Mouse (Mus musculus) CH12.LX (cell line): ENCODE results near the gene Deup1. TPM values are rescaled to one million over a fixed set of nuclear protein-coding genes. Genes with fewer than 3 reads are reported as not detected.
A peak's percentile ranks its signal among the peaks of the same experiment; 100 is the strongest.

Experiments
- DNase-seq: peaks from one replicate; pipeline ENCODE4 v3.0.0-alpha.2; 2013; ENCODE audit errors: extremely low read depth
- H3K27ac ChIP-seq: 2 replicates; pipeline ENCODE4 v1.5.1; 2012; ENCODE audit warnings: low read depth, mild to moderate bottlenecking, control low read depth, moderate library complexity; ENCODE audit not compliant: insufficient read depth
- H3K27me3 ChIP-seq: replicated peaks from 2 replicates; pipeline ENCODE3; 2012; ENCODE audit warnings: inconsistent platforms
- H3K36me3 ChIP-seq, 2 experiments: replicated peaks in 1 of 2; 2 replicates each; pipeline versions ENCODE3 to v1.6.1; 2012; ENCODE audit warnings: inconsistent platforms in 1 of 2, low read length in 1 of 2, mild to moderate bottlenecking in 1 of 2, mixed read lengths in 1 of 2, moderate library complexity in 1 of 2; ENCODE audit not compliant: control insufficient read depth in 1 of 2, insufficient read depth in 1 of 2
- H3K4me1 ChIP-seq, 2 experiments: 2 replicates each; pipeline ENCODE4 v1.6.1; 2012; ENCODE audit warnings: inconsistent platforms in 1 of 2, moderate library complexity in 1 of 2; ENCODE audit not compliant: insufficient read depth in 2 of 2, control insufficient read depth in 1 of 2
- H3K4me2 ChIP-seq: 2 replicates; pipeline ENCODE4 v1.6.1; 2012; ENCODE audit warnings: low read depth, mild to moderate bottlenecking, control low read depth; ENCODE audit not compliant: poor library complexity, insufficient read depth, severe bottlenecking
- H3K4me3 ChIP-seq, 3 experiments: fragments of 150-350 bp in 1 of 3; sonication (generic) in 1 of 3; replicated peaks in 1 of 3; 2 replicates each; pipeline versions ENCODE3 to v1.5.1; 2011 to 2012; ENCODE audit warnings: low read depth in 2 of 3, low read length in 2 of 3, mild to moderate bottlenecking in 2 of 3, moderate library complexity in 2 of 3, control low read depth in 1 of 3, improper control_type of control experiment in 1 of 3, inconsistent platforms in 1 of 3, mixed read lengths in 1 of 3; ENCODE audit not compliant: poor library complexity in 1 of 3
- H3K79me2 ChIP-seq: replicated peaks from 2 replicates; pipeline ENCODE4 v1.6.1; 2012; ENCODE audit warnings: mild to moderate bottlenecking, moderate library complexity; ENCODE audit not compliant: control insufficient read depth, poor library complexity, insufficient read depth, severe bottlenecking; ENCODE audit errors: extremely low read depth
- H3K9ac ChIP-seq: 2 replicates; pipeline ENCODE4 v1.6.1; 2012; ENCODE audit warnings: low read depth, mild to moderate bottlenecking, control low read depth, moderate library complexity; ENCODE audit not compliant: insufficient read depth
- H3K9me3 ChIP-seq: replicated peaks from 2 replicates; pipeline ENCODE3; 2012; ENCODE audit warnings: low read length, inconsistent platforms, mixed read lengths
- BHLHE40 ChIP-seq: IDR thresholded peaks from 2 replicates; pipeline ENCODE4 v1.6.1; 2011; ENCODE audit warnings: mild to moderate bottlenecking, low read depth, low read length, improper control_type of control experiment
- ELF1 ChIP-seq: IDR thresholded peaks from 2 replicates; pipeline ENCODE4 v1.6.1; 2014; ENCODE audit warnings: low read depth, mild to moderate bottlenecking, inconsistent platforms, low read length, improper control_type of control experiment
- ETS1 ChIP-seq: conservative IDR thresholded peaks from 2 replicates; pipeline ENCODE4 v1.6.1; 2012; ENCODE audit warnings: low read depth, mild to moderate bottlenecking, inconsistent platforms, low read length, improper control_type of control experiment, moderate library complexity
- JUN ChIP-seq: IDR thresholded peaks from 2 replicates; pipeline ENCODE4 v1.6.1; 2011; ENCODE audit warnings: low read depth, mild to moderate bottlenecking, low read length, improper control_type of control experiment, moderate library complexity; ENCODE audit not compliant: insufficient read depth
- KAT2A ChIP-seq: IDR thresholded peaks from 2 replicates; pipeline ENCODE4 v1.6.1; 2012; ENCODE audit warnings: low read length, improper control_type of control experiment, inconsistent platforms; ENCODE audit not compliant: insufficient replicate concordance
- MAZ ChIP-seq: IDR thresholded peaks from 2 replicates; pipeline ENCODE4 v1.6.1; 2012; ENCODE audit warnings: low read depth, mild to moderate bottlenecking, inconsistent platforms, low read length, improper control_type of control experiment, moderate library complexity
- MXI1 ChIP-seq: IDR thresholded peaks from 2 replicates; pipeline ENCODE4 v1.6.1; 2011; ENCODE audit warnings: mild to moderate bottlenecking, low read depth, low read length, improper control_type of control experiment
- NELFE ChIP-seq: IDR thresholded peaks from 2 replicates; pipeline ENCODE4 v1.6.1; 2011; ENCODE audit warnings: low read depth, low read length, improper control_type of control experiment
- NRF1 ChIP-seq: IDR thresholded peaks from 2 replicates; pipeline ENCODE4 v1.6.1; 2014; ENCODE audit warnings: low read depth, mild to moderate bottlenecking, inconsistent platforms, low read length, improper control_type of control experiment, moderate library complexity
- PAX5 ChIP-seq: IDR thresholded peaks from 2 replicates; pipeline ENCODE4 v1.6.1; 2012; ENCODE audit warnings: low read length, inconsistent platforms, mixed read lengths
- POLR2A ChIP-seq: IDR thresholded peaks from 2 replicates; pipeline ENCODE4 v1.6.1; 2011; ENCODE audit warnings: low read depth, mild to moderate bottlenecking, improper control_type of control experiment, low read length
- RAD21 ChIP-seq: IDR thresholded peaks from 2 replicates; pipeline ENCODE4 v1.6.1; 2011; ENCODE audit warnings: low read depth, mild to moderate bottlenecking, low read length, improper control_type of control experiment, moderate library complexity
- TCF12 ChIP-seq: IDR thresholded peaks from 2 replicates; pipeline ENCODE4 v1.6.1; 2014; ENCODE audit warnings: low read depth, mild to moderate bottlenecking, inconsistent platforms, low read length, improper control_type of control experiment
- USF1 ChIP-seq: IDR thresholded peaks from 2 replicates; pipeline ENCODE4 v1.6.1; 2014; ENCODE audit warnings: low read depth, mild to moderate bottlenecking, inconsistent platforms, low read length, improper control_type of control experiment
- ZC3H11A ChIP-seq: IDR thresholded peaks from 2 replicates; pipeline ENCODE4 v1.6.1; 2012; ENCODE audit warnings: low read depth, mild to moderate bottlenecking, inconsistent platforms, low read length, improper control_type of control experiment
- ZKSCAN1 ChIP-seq: IDR thresholded peaks from 2 replicates; pipeline ENCODE4 v1.6.1; 2012; ENCODE audit warnings: low read depth, inconsistent platforms, low read length, improper control_type of control experiment, borderline replicate concordance
- dilution Hi-C: fragments of 300-500 bp; cut with MboI; formaldehyde crosslinking; loops from 2 replicates; pipeline ENCODE4 v1.14.3; 2020; ENCODE audit warnings: low sequenced_read_pairs; ENCODE audit not compliant: extremely low pct_unique_long_range_greater_than_20kb, extremely low pct_ligation_motif_present
- in situ Hi-C: fragments of 300-500 bp; cut with MboI; formaldehyde crosslinking; loops from 3 replicates; pipeline ENCODE4 v1.14.3; 2019; ENCODE audit warnings: low sequenced_read_pairs, low pct_ligation_motif_present, low pct_unique_long_range_greater_than_20kb, mixed read lengths
- polyA plus RNA-seq: library from polyadenylated mRNA; unstranded; fragments of >175 nt; gene quantifications from 2 replicates; pipeline ENCODE4 v1.2.1, GENCODE M21; 2012; ENCODE audit warnings: low read depth; ENCODE audit not compliant: insufficient read length
- total RNA-seq, 2 experiments: library from RNA; depleted of rRNA; stranded (reverse); fragments of 300-350 nt in 1 of 2; fragments of >200 nt in 1 of 2; gene quantifications; 2 replicates each; pipeline ENCODE4 v1.2.3; 2012 to 2014

Gene Deup1
- total and polyA plus RNA-seq, 3 experiments: 0.04 to 0.42 (median 0.29) TPM

DNA sequence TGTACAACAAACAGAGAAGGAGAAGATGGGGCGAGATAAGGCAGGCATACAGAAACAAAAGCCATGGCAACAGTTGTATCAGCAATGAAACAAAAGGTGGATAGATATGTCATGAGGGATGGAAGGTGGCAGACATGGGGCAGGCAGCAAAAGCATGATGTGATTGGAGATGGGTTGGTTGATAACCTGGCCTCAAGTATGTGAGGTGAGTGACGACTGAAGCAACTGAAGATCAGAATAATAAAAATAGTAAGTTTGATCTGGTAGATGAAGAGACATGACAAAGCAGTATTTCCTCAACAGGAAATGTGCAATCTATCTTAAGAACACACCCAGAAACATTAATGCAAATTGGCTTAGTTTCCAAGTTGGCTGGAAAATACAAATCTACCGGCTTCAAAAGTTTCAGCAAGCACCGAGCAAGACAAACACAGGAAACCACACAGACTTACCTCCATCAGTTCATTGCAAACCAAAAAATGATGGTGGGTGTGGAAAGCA, 77.2 kb downstream of the Deup1 start (continued):
- TF ChIP-seq RAD21: no peak; the same call in 1 of the 2 replicates
- TF ChIP-seq USF1: no peak
- peak; percentile 49 for TF ChIP-seq TCF12
- no peak for TF ChIP-seq ZC3H11A
- TF ChIP-seq JUN: no peak

DNA sequence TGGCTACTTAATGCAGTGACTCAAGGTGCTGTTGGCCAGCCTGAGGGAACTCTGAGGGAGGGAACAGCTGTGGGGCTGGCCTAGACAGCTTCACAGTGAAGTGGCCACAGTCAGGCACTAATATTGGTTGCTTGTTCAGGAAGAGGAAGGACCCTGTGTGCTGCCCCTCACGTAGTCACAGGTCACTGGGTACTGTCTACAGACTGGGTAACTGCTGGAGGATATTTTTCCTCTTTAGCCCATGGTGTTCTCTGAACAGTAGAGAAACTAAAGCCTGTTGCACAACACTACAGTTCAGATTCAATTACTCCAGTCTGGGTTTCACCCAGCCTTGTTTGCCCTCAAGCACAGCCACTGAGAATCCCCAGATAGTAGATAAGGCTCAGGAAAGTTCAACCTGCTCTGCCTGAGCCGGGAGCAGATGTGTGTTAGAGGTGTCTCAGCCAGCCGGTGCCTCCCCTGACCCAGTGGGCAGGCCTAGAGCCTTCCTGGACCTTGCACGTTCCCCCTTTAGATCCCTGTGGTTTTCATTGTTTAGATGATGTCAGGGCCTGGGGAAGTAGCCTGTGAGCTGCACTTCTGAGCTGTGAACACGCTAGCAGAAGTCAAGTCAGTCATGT, 85.9 kb downstream of the Deup1 start:
- TF ChIP-seq ZC3H11A: no peak
- peak; percentile 69 for TF ChIP-seq ETS1
- peak; percentile 24; the same call in 1 of the 2 replicates for TF ChIP-seq NELFE
- TF ChIP-seq NRF1: no peak
- peak; percentile 44; the same call in 1 of the 2 replicates for TF ChIP-seq BHLHE40
- TF ChIP-seq KAT2A: no peak
- TF ChIP-seq JUN: no peak
- H3K4me3 ChIP-seq: no peak overlapping the region
- peaks cover 44 to 96% of the 10 kb centered on the region in 2 experiments for H3K4me1 ChIP-seq
- no peaks in the 10 kb centered on the region for H3K9me3 ChIP-seq
- dilution Hi-C loops: no loop called here
- H3K4me2 ChIP-seq: peak overlapping the region; percentile 24
- in situ Hi-C loops: no loop called here
- no peaks in the 10 kb centered on the region for H3K27me3 ChIP-seq
- DNase-seq: peak; percentile 62
- no peaks in the 10 kb centered on the region for H3K79me2 ChIP-seq
- peaks cover 13 to 71% of the 10 kb centered on the region in 2 experiments for H3K36me3 ChIP-seq
- H3K27ac ChIP-seq: peak overlapping the region; percentile 82
- peak overlapping the region; percentile 18; the same call in 1 of the 2 replicates for H3K9ac ChIP-seq

DNA sequence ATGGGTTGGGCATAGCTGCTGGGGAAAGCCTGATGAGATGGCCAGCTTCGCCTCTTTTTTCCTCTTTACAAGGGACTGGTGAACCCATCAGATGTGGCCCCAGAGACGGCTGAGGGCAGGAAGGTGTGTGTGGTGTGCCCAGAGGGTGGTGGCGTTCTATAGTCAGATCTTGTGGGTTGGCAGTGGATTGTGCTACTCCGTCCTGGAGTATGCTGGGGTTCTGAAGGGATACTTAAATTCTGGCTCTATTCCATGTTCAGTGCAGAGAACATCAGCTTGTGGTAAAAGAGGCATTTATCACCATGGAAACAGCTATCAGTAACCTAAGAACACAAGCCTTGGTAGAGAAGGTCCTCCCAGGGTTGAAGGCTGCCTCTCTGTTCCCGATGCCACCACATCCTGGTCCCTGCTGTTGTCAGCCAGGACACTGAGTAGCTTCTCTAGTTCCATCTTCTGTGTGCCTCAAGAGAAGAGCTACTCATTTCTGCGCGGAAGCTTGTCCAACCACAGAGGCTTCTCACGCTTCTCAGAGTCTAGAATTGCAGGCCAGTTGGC, 88.7 kb downstream of the Deup1 start:
- Histone ChIP-seq H3K36me3 (peaks cover 2 to 63% of the 10 kb centered on the region in 2 experiments), H3K27ac (no peak overlapping the region; the same call in 1 of the 2 replicates), H3K4me1 (peaks cover 40 to 97% of the 10 kb centered on the region in 2 experiments), H3K4me2 (no peak overlapping the region), H3K79me2 (no peaks in the 10 kb centered on the region), H3K9ac (no peak overlapping the region), H3K9me3 (no peaks in the 10 kb centered on the region), H3K27me3 (no peaks in the 10 kb centered on the region), H3K4me3 (no peak overlapping the region)
- TF ChIP-seq MXI1 (no peak), ZKSCAN1 (no peak), MAZ (no peak), PAX5 (no peak), KAT2A (no peak), POLR2A (no peak), ELF1 (no peak)
- dilution Hi-C loops (no loop called here), in situ Hi-C loops (loop anchor here (10.0 kb wide), 1 partner anchor 136 kb away; no protein-coding TSS in a partner anchor)
- no peak for DNase-seq
